Mouse (Mus musculus): ENCODE data around the gene Bid.

GRCm38 (mm10) chr6:120879046-120879445 is 37.6 kb downstream of the Bid start:
- TF ChIP-seq CTCF (conservative IDR thresholded peaks at IDR 0.05; ENCODE audit: insufficient read depth, insufficient read length, low read depth, low read length) (no peak), POLR2A (IDR thresholded peaks at IDR 0.05; ENCODE audit: low read depth, low read length) (no peak)
